Mouse (Mus musculus): ENCODE measurements around the gene Ankrd37. TPM values are rescaled to one million over a fixed set of nuclear protein-coding genes. Genes with fewer than 3 reads are reported as not detected.

The Ankrd37 gene
- 14.5 TPM for polyA plus RNA-seq (2017; shearing (Covaris generic))

DNA sequence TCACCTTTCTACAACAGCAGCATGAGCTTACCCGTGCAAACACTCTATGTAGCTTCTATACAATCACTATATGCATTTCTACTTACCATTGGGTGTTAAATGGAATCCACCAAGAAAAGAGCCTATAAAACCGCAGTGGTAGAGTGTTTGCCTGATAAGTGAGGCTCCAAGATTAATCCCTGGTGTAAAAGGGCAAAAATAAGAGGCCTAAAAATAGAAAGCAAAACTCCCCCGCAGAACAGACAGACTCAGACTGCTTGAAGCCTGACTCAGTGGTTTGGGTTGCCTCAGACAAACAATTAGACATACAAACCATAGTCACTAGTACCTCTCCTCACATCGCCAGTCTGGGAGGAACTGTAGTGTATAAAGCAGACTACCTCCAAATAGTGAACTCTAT lies at the start of gene Ankrd37:
Gene Ankrd37, minus strand, starts transcription at position 112 of the 400 bp plus-strand sequence.

DNA sequence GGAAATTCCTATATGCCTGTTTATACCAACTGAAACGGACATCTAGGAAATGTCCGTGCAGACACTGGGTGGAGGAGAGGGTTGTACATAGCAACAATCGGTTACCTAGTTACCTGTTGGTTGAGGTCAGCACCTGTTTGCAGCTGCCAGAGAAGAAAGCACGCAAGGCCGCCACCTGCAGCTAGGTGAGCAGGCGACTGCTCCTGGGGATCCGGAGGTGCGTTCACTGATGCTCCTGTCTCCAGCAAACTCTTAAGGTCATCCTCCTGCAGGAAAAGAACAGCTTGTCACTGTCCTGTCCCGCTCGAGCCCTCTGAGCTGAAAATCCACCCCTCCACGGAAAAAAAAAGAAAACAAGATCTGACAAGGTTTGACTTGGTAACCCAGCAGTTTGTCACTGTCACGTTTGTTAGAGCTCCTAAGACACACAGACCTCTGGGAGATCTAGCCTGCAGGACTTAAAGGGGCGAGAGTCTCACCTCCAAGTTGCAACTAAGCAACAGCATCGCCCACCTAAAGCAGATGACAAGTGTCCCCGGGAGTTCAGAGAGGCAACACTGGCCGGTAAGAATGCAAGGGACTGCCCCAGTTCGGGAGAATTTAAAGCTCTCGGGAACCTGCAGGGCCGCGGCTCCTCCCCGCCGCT lies 6.2 kb downstream of the Ankrd37 start, which contains the start of gene Lrp2bp:
Gene Lrp2bp, plus strand, starts transcription at position 166 of the 646 bp plus-strand sequence.

DNA sequence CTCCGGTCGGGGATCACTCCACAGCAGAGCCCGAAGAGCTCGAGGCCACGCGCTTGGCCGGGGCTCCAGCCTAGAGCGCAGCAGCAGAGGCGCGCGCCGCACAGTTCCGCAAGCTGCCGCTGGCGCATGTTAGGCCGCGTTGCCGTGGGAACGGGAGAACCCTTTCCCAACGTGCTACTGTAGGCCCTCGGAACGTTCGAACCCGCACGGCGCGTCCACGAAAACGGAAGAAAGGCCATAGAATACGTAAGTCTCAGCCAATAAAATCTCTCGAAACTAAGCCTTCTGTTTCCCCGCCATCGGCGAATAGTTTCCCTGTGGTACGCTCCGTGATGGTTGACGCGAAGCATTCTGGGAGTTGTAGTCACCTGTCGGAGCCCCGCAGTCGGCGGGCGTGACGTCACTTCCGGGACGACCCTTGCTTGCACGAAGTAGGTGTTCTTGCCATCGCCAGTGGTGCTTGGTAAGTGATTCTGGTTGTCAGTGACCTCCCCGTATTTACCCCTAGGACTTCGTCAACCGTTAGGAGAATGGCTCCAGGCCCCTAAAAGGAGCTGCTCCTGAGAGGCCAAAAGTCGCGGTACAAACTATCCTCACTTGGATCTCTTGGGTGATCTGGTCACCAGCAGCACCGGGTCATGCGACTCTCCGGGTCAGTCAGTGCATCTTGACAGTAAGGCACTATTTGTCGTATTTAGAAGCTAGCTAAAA lies 30.2 kb downstream of the Ankrd37 start, which contains the start of the genes 1700029J07Rik and Ufsp2:
Gene 1700029J07Rik, minus strand, starts transcription at position 127 of the 711 bp plus-strand sequence.
Gene Ufsp2, plus strand, starts transcription at position 403 of the 711 bp plus-strand sequence.

Other genes with a start within 250 kb of the Ankrd37 start
- gene Pdlim3, start 120.2 kb downstream of the Ankrd37 start, polyA plus RNA-seq (2017; shearing (Covaris generic)), result 0.05 TPM
- gene Ccdc110, start 71.1 kb downstream of the Ankrd37 start, polyA plus RNA-seq (2017; shearing (Covaris generic)), result not detected
- 2.7 TPM for gene 1700029J07Rik, start 30.5 kb downstream of the Ankrd37 start, polyA plus RNA-seq (2017; shearing (Covaris generic))
- gene Ufsp2, start 30.2 kb downstream of the Ankrd37 start, polyA plus RNA-seq (2017; shearing (Covaris generic)), result 44.3 TPM
- gene Lrp2bp, start 6.4 kb downstream of the Ankrd37 start, polyA plus RNA-seq (2017; shearing (Covaris generic)), result 0.35 TPM
- 31.1 TPM for gene Cfap97, start 146.1 kb upstream of the Ankrd37 start, polyA plus RNA-seq (2017; shearing (Covaris generic))
- 20.4 TPM for gene Snx25, start 146.5 kb upstream of the Ankrd37 start, polyA plus RNA-seq (2017; shearing (Covaris generic))
- gene Slc25a4, start 205.6 kb upstream of the Ankrd37 start, polyA plus RNA-seq (2017; shearing (Covaris generic)), result 103 TPM

Measured in CD4-positive, CD25-positive, alpha-beta regulatory T cell (primary cell).